Mouse (Mus musculus): ENCODE measurements around the gene Dclk1. TPM values are rescaled to one million over a fixed set of nuclear protein-coding genes. Genes with fewer than 3 reads are reported as not detected.

Dclk1 gene
- 29.2 TPM for polyA plus RNA-seq (2015; fragmentation: Illumina TruSeq; extraction: RNeasy Lipid Tissue Mini Kit (QIAGEN cat#74804); ENCODE audit: insufficient read depth, low replicate concordance)

GRCm38 (mm10) chr3:55241730-55242421 is at the start of gene Dclk1:
Gene Dclk1 (plus strand): TSS chr3:55242364.

DNA sequence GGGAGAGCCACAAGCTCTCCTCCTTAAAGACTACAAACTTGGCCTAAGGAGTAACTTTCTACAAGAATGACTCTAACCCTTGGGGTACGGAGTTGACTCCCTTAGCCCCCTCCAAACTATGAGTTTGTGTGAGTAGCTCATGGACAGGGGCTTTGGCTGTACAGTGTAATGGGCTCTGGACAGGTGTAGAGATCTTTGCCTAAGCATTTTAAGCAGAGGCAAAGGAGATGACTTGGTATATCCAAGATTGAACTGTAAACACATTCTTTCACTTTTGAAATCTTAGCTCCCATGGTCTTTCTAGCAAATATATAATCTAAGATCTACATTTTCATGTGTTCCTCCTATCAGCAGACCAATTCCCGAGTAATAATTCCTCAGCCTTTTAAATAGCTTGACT is 229.9 kb downstream of the Dclk1 start, which contains the start of gene Gm21954:
TSS of gene Gm21954 (minus strand) at position 101 of the 400 bp plus-strand sequence.

Other genes with a start within 250 kb of the Dclk1 start
- gene Ccna1, start 186.9 kb upstream of the Dclk1 start, polyA plus RNA-seq (2015; fragmentation: Illumina TruSeq; extraction: RNeasy Lipid Tissue Mini Kit (QIAGEN cat#74804); ENCODE audit: insufficient read depth, low replicate concordance), result not detected
- 15.1 TPM for gene Spg20, start 130.3 kb upstream of the Dclk1 start, polyA plus RNA-seq (2015; fragmentation: Illumina TruSeq; extraction: RNeasy Lipid Tissue Mini Kit (QIAGEN cat#74804); ENCODE audit: insufficient read depth, low replicate concordance)
- not detected for gene Ccdc169, start 105.0 kb upstream of the Dclk1 start, polyA plus RNA-seq (2015; fragmentation: Illumina TruSeq; extraction: RNeasy Lipid Tissue Mini Kit (QIAGEN cat#74804); ENCODE audit: insufficient read depth, low replicate concordance)
- not detected for gene Sohlh2, start 60.3 kb upstream of the Dclk1 start, polyA plus RNA-seq (2015; fragmentation: Illumina TruSeq; extraction: RNeasy Lipid Tissue Mini Kit (QIAGEN cat#74804); ENCODE audit: insufficient read depth, low replicate concordance)
- not detected for gene Gm21954, start 229.8 kb downstream of the Dclk1 start, polyA plus RNA-seq (2015; fragmentation: Illumina TruSeq; extraction: RNeasy Lipid Tissue Mini Kit (QIAGEN cat#74804); ENCODE audit: insufficient read depth, low replicate concordance)